Mouse (Mus musculus): ENCODE data around the gene Zfp593. TPM values are rescaled to one million over a fixed set of nuclear protein-coding genes. Genes with fewer than 3 reads are reported as not detected.

Zfp593 gene
- polyA plus RNA-seq, 1 experiment = 64.4 TPM

- no peak for TF ChIP-seq GATA1 (IDR thresholded peaks at IDR 0.05; ENCODE audit: low read length)
Measured at GRCm38 (mm10) chr4:134250116-134250929, 4.9 kb upstream of the Zfp593 start.

- no peak for TF ChIP-seq GATA1 (IDR thresholded peaks at IDR 0.05; ENCODE audit: low read length)
Measured at GRCm38 (mm10) chr4:134249651-134250050, 4.3 kb upstream of the Zfp593 start.

- TF ChIP-seq GATA1 (IDR thresholded peaks at IDR 0.05; ENCODE audit: low read length) = no peak
Measured at GRCm38 (mm10) chr4:134246719-134247258, 1.4 kb upstream of the Zfp593 start, which contains the start of gene Gm30191. TSS of gene Gm30191 (plus strand) at chr4:134246935.

GRCm38 (mm10) chr4:134246256-134246655, 864 bp upstream of the Zfp593 start:
- no peak for TF ChIP-seq GATA1 (IDR thresholded peaks at IDR 0.05; ENCODE audit: low read length)

GRCm38 (mm10) chr4:134243516-134244250, 1.7 kb downstream of the Zfp593 start, which contains the start of gene E130218I03Rik:
TSS of gene E130218I03Rik (plus strand) at chr4:134243662.
- no peak for TF ChIP-seq GATA1 (IDR thresholded peaks at IDR 0.05; ENCODE audit: low read length)

GRCm38 (mm10) chr4:134238686-134239085, 6.7 kb downstream of the Zfp593 start:
- no peak for TF ChIP-seq GATA1 (IDR thresholded peaks at IDR 0.05; ENCODE audit: low read length)

- no peak for TF ChIP-seq GATA1 (IDR thresholded peaks at IDR 0.05; ENCODE audit: low read length)
Measured at GRCm38 (mm10) chr4:134238279-134238651, 7.1 kb downstream of the Zfp593 start, which contains the start of gene Cnksr1. TSS of gene Cnksr1 (minus strand) at chr4:134238399.

- TF ChIP-seq GATA1 (IDR thresholded peaks at IDR 0.05; ENCODE audit: low read length) = no peak
Measured at GRCm38 (mm10) chr4:134237582-134238278, 7.7 kb downstream of the Zfp593 start.

- TF ChIP-seq GATA1 (IDR thresholded peaks at IDR 0.05; ENCODE audit: low read length) = no peak
Measured at GRCm38 (mm10) chr4:134234876-134235275, 10.5 kb downstream of the Zfp593 start.

GRCm38 (mm10) chr4:134230431-134230830, 15.0 kb downstream of the Zfp593 start:
- no peak for TF ChIP-seq GATA1 (IDR thresholded peaks at IDR 0.05; ENCODE audit: low read length)

- TF ChIP-seq GATA1 (IDR thresholded peaks at IDR 0.05; ENCODE audit: low read length) = no peak
Measured at GRCm38 (mm10) chr4:134227194-134227593, 18.2 kb downstream of the Zfp593 start, which contains the start of gene Catsper4. TSS of gene Catsper4 (minus strand) at chr4:134227383.

GRCm38 (mm10) chr4:134222793-134223600, 22.4 kb downstream of the Zfp593 start:
- TF ChIP-seq GATA1 (IDR thresholded peaks at IDR 0.05; ENCODE audit: low read length) = no peak

GRCm38 (mm10) chr4:134206488-134207053, 38.8 kb downstream of the Zfp593 start:
- TF ChIP-seq GATA1 (IDR thresholded peaks at IDR 0.05; ENCODE audit: low read length) = no peak

- no peak for TF ChIP-seq GATA1 (IDR thresholded peaks at IDR 0.05; ENCODE audit: low read length)
Measured at GRCm38 (mm10) chr4:134203340-134203896, 42.0 kb downstream of the Zfp593 start.

All from G1E-ER4 (cell line).